Mouse (Mus musculus): ENCODE data around the gene Mdm1. TPM values are rescaled to one million over a fixed set of nuclear protein-coding genes. Genes with fewer than 3 reads are reported as not detected.
A peak's percentile ranks its signal among the peaks of the same experiment; 100 is the strongest.

Gene Mdm1
- 17.5 and 18.0 TPM in 2 replicates for polyA plus RNA-seq (2015; fragmentation: Nextera tagmentation; extraction: Ambion mirVana)

GRCm38 (mm10) chr10:118141018-118141883, at the start of gene Mdm1:
TSS of gene Mdm1 (plus strand) at chr10:118141811.
- Histone ChIP-seq H3K9ac (peak within 1 kb of the TSS; percentile 39), H3K27ac (no peak within 1 kb of the TSS), H3K27me3 (replicated peaks) (no peaks in the 10 kb centered on the region), H3K4me2 (peak within 1 kb of the TSS; percentile 88), H3K36me3 (no peaks in the 10 kb centered on the region), H3K4me1 (peaks cover 4% of the 10 kb centered on the region; the same call in 1 of the 2 replicates), H3K9me3 (no peaks in the 10 kb centered on the region), H3K4me3 (replicated peaks) (peak within 1 kb of the TSS; percentile 87)
- ATAC-seq (ENCODE audit: insufficient read depth, low FRiP score, low read depth), result peak; percentile 100
- WGBS, result 5% methylated on average over 45 of the region's 47 CpGs

GRCm38 (mm10) chr10:118092745-118093144, 48.9 kb upstream of the Mdm1 start:
- Histone ChIP-seq H3K9me3 (no peaks in the 10 kb centered on the region), H3K9ac (no peak overlapping the region)
- ATAC-seq (ENCODE audit: insufficient read depth, low FRiP score, low read depth), result no peak

GRCm38 (mm10) chr10:118093728-118094127, 47.9 kb upstream of the Mdm1 start:
- no peak for ATAC-seq (ENCODE audit: insufficient read depth, low FRiP score, low read depth)
- H3K4me2 ChIP-seq, result no peak overlapping the region
- WGBS, result 53% methylated on average over 9 of the region's 9 CpGs
- no peaks in the 10 kb centered on the region for H3K36me3 ChIP-seq
- H3K4me1 ChIP-seq, result no peaks in the 10 kb centered on the region
- no peak overlapping the region for H3K27ac ChIP-seq
- no peak overlapping the region for H3K9ac ChIP-seq
- H3K27me3 ChIP-seq (replicated peaks), result no peaks in the 10 kb centered on the region
- H3K9me3 ChIP-seq, result no peaks in the 10 kb centered on the region
- H3K4me3 ChIP-seq (replicated peaks), result no peak overlapping the region

More at GRCm38 (mm10) chr10:118092745-118093144, 48.9 kb upstream of the Mdm1 start:
- H3K4me2 ChIP-seq, result no peak overlapping the region
- H3K4me3 ChIP-seq (replicated peaks), result no peak overlapping the region
- no peak overlapping the region for H3K27ac ChIP-seq
- H3K27me3 ChIP-seq (replicated peaks), result no peaks in the 10 kb centered on the region
- WGBS, result 73% methylated on average over 6 of the region's 6 CpGs
- H3K4me1 ChIP-seq, result no peaks in the 10 kb centered on the region
- no peaks in the 10 kb centered on the region for H3K36me3 ChIP-seq

- no peaks in the 10 kb centered on the region for H3K9me3 ChIP-seq
- H3K9ac ChIP-seq, result no peak overlapping the region
- ATAC-seq (ENCODE audit: insufficient read depth, low FRiP score, low read depth), result no peak
- no peaks in the 10 kb centered on the region for H3K36me3 ChIP-seq
- H3K4me1 ChIP-seq, result no peaks in the 10 kb centered on the region
- H3K27ac ChIP-seq, result no peak overlapping the region
- no peaks in the 10 kb centered on the region for H3K27me3 ChIP-seq (replicated peaks)
- no peak overlapping the region for H3K4me3 ChIP-seq (replicated peaks)
- H3K4me2 ChIP-seq, result no peak overlapping the region
- WGBS, result 85% methylated on average over 4 of the region's 4 CpGs
These were observed 46.8 kb upstream of the Mdm1 start for GRCm38 (mm10) chr10:118094853-118095252.

GRCm38 (mm10) chr10:118096223-118096622, 45.4 kb upstream of the Mdm1 start:
- Histone ChIP-seq H3K36me3 (no peaks in the 10 kb centered on the region), H3K4me3 (replicated peaks) (no peak overlapping the region), H3K4me1 (no peaks in the 10 kb centered on the region), H3K4me2 (no peak overlapping the region), H3K9me3 (no peaks in the 10 kb centered on the region), H3K27me3 (replicated peaks) (no peaks in the 10 kb centered on the region), H3K9ac (no peak overlapping the region), H3K27ac (no peak overlapping the region)
- WGBS, result 79% methylated on average over 6 of the region's 6 CpGs
- ATAC-seq (ENCODE audit: insufficient read depth, low FRiP score, low read depth), result no peak

- Histone ChIP-seq H3K4me2 (no peak overlapping the region), H3K9ac (no peak overlapping the region), H3K9me3 (no peaks in the 10 kb centered on the region), H3K27ac (no peak overlapping the region), H3K36me3 (no peaks in the 10 kb centered on the region), H3K27me3 (replicated peaks) (no peaks in the 10 kb centered on the region), H3K4me3 (replicated peaks) (no peak overlapping the region), H3K4me1 (no peaks in the 10 kb centered on the region)
- 73% methylated on average over 3 of the region's 3 CpGs for WGBS
- ATAC-seq (ENCODE audit: insufficient read depth, low FRiP score, low read depth), result no peak
These were observed 43.7 kb upstream of the Mdm1 start for GRCm38 (mm10) chr10:118097898-118098297.

- Histone ChIP-seq H3K9ac (no peak overlapping the region), H3K4me1 (0 out of 2 replicates have a peak, but pooled peaks cover 2% of the 10 kb centered on the region), H3K4me3 (replicated peaks) (no peak overlapping the region), H3K27ac (no peak overlapping the region), H3K4me2 (no peak overlapping the region), H3K36me3 (no peaks in the 10 kb centered on the region), H3K27me3 (replicated peaks) (no peaks in the 10 kb centered on the region), H3K9me3 (no peaks in the 10 kb centered on the region)
- ATAC-seq (ENCODE audit: insufficient read depth, low FRiP score, low read depth), result no peak
- 67% methylated on average over 5 of the region's 5 CpGs for WGBS
These were observed 41.0 kb upstream of the Mdm1 start for GRCm38 (mm10) chr10:118100570-118100969.

GRCm38 (mm10) chr10:118101056-118101455, 40.6 kb upstream of the Mdm1 start:
- Histone ChIP-seq H3K4me3 (replicated peaks) (no peak overlapping the region), H3K4me2 (no peak overlapping the region), H3K36me3 (no peaks in the 10 kb centered on the region), H3K27me3 (replicated peaks) (no peaks in the 10 kb centered on the region), H3K9me3 (no peaks in the 10 kb centered on the region), H3K9ac (no peak overlapping the region), H3K27ac (no peak overlapping the region), H3K4me1 (0 out of 2 replicates have a peak, but pooled peaks cover 2% of the 10 kb centered on the region)
- ATAC-seq (ENCODE audit: insufficient read depth, low FRiP score, low read depth), result no peak
- WGBS, result 68% methylated on average over 2 of the region's 2 CpGs

GRCm38 (mm10) chr10:118103020-118103666, 38.5 kb upstream of the Mdm1 start:
- Histone ChIP-seq H3K4me3 (replicated peaks) (peak overlapping the region; percentile 43), H3K4me1 (0 out of 2 replicates have a peak, but pooled peaks cover 2% of the 10 kb centered on the region), H3K9me3 (no peaks in the 10 kb centered on the region), H3K4me2 (peak overlapping the region; percentile 72), H3K27ac (peak overlapping the region; percentile 26; the same call in 1 of the 2 replicates), H3K36me3 (no peaks in the 10 kb centered on the region), H3K27me3 (replicated peaks) (no peaks in the 10 kb centered on the region), H3K9ac (no peak overlapping the region)
- 2% methylated on average over 20 of the region's 20 CpGs for WGBS
- ATAC-seq (ENCODE audit: insufficient read depth, low FRiP score, low read depth), result peak; percentile 82; the same call in 1 of the 2 replicates

GRCm38 (mm10) chr10:118103906-118104305, 37.7 kb upstream of the Mdm1 start:
- H3K9ac ChIP-seq, result no peak overlapping the region
- H3K27ac ChIP-seq, result peak overlapping the region; percentile 26; the same call in 1 of the 2 replicates
- no peak overlapping the region for H3K4me3 ChIP-seq (replicated peaks)
- no peak for ATAC-seq (ENCODE audit: insufficient read depth, low FRiP score, low read depth)
- H3K4me2 ChIP-seq, result no peak overlapping the region
- no peaks in the 10 kb centered on the region for H3K27me3 ChIP-seq (replicated peaks)
- no peaks in the 10 kb centered on the region for H3K36me3 ChIP-seq
- no peaks in the 10 kb centered on the region for H3K9me3 ChIP-seq
- 78% methylated on average over 10 of the region's 10 CpGs for WGBS
- H3K4me1 ChIP-seq, result 0 out of 2 replicates have a peak, but pooled peaks cover 2% of the 10 kb centered on the region

- H3K4me3 ChIP-seq (replicated peaks), result no peak overlapping the region
- H3K36me3 ChIP-seq, result no peaks in the 10 kb centered on the region
- WGBS, result 66% methylated on average over 9 of the region's 9 CpGs
- no peak overlapping the region for H3K27ac ChIP-seq
- H3K9me3 ChIP-seq, result no peaks in the 10 kb centered on the region
- H3K4me2 ChIP-seq, result no peak overlapping the region
- no peak overlapping the region for H3K9ac ChIP-seq
- H3K27me3 ChIP-seq (replicated peaks), result no peaks in the 10 kb centered on the region
- 0 out of 2 replicates have a peak, but pooled peaks cover 7% of the 10 kb centered on the region for H3K4me1 ChIP-seq
- ATAC-seq (ENCODE audit: insufficient read depth, low FRiP score, low read depth), result no peak
These were observed 34.6 kb upstream of the Mdm1 start for GRCm38 (mm10) chr10:118107031-118107430.
